Mouse (Mus musculus): ENCODE results near the gene Chchd2. TPM values are rescaled to one million over a fixed set of nuclear protein-coding genes. Genes with fewer than 3 reads are reported as not detected.

Gene Chchd2
- polyA plus RNA-seq, 1 experiment from 2014 or later, result 871 TPM

DNA sequence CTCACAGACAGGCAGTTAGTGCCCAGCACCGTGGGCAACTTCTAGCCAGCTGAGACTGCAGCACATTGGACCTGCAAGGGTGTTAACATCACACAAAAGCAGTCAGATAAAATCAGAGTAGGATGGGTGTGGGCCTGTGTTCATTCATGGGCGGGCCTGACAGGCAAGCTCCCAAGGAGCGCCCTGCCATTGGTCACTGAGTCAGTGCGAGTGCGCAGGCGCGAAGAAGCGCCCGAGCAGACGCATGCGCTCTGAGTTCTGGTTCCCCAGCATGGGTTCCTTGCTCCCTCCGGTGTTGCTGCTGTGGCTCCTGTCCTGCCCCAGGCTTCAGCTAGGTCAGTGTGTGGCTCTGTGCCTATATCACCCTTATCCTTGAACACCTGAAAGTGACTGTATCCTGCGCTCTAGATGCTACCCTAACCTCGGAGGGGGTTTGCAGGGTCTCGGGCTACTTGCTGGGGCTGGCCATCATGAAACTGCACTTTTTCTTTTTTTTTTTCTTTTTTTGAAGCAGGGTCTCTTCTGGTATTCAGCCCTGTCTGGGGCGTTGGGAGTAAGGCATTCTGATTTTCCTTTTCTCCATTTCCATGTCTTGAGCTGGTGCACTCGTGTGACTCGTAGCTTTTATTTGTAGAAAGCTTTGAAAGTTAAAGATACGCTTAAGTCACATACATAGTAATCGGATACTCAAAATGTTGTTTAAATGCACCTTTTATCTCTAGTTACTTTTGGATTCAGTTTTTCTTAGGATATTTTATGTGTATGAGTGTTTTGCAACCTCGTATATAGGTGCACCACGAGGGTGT is 40.3 kb downstream of the Chchd2 start, which contains the start of gene Sumf2:
Gene Sumf2 (plus strand): TSS at position 235 of the 806 bp plus-strand sequence.
- Histone ChIP-seq H3K4me2 (peak within 1 kb of the TSS; percentile 73), H3K9me3 (replicated peaks; ENCODE audit: control insufficient read depth, low read length) (no peaks in the 10 kb centered on the region), H3K27ac (ENCODE audit: low read depth, low read length) (peak within 1 kb of the TSS; percentile 62), H3K27me3 (ENCODE audit: control insufficient read depth, insufficient read depth, low read length) (no peaks in the 10 kb centered on the region), H3K36me3 (ENCODE audit: control insufficient read depth, insufficient read depth, low read length) (peaks cover 12% of the 10 kb centered on the region), H3K9ac (ENCODE audit: low read depth, low read length) (peak within 1 kb of the TSS; percentile 73), H3K4me3 (ENCODE audit: low read depth, low read length) (peak within 1 kb of the TSS; percentile 60), H3K4me1 (ENCODE audit: control insufficient read depth, insufficient read depth, low read length) (peaks cover 11% of the 10 kb centered on the region)
- ATAC-seq (replicated peaks; ENCODE audit: insufficient number of reproducible peaks, low FRiP score, low TSS enrichment), result peak; percentile 96
- 10% methylated on average over 22 of the region's 22 CpGs for WGBS (ENCODE audit: insufficient replicate concordance)

DNA sequence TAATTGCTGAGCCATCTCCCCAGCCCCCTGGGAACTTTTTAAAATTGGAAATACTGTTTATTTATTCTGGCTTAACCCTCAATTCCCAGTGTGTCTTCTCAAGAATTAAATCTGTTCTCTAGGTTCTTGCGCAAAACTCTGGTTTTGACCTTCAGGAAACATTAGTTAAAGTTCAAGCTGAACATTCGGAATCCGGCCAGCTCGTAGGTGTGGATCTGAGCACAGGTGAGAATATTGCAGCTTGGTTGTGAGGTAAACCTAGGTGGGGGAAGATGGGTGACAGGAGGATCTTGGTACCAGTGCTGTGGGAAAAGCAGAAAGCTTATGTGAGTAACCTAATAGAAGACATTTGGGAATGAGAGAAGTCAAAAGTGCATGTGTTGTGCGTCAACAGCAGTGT is 42.4 kb downstream of the Chchd2 start:
- Histone ChIP-seq H3K27ac (ENCODE audit: low read depth, low read length) (no peak overlapping the region), H3K4me3 (ENCODE audit: low read depth, low read length) (no peak overlapping the region), H3K9me3 (replicated peaks; ENCODE audit: control insufficient read depth, low read length) (no peaks in the 10 kb centered on the region), H3K9ac (ENCODE audit: low read depth, low read length) (no peak overlapping the region), H3K4me2 (no peak overlapping the region), H3K4me1 (ENCODE audit: control insufficient read depth, insufficient read depth, low read length) (peaks cover 11% of the 10 kb centered on the region), H3K27me3 (ENCODE audit: control insufficient read depth, insufficient read depth, low read length) (no peaks in the 10 kb centered on the region), H3K36me3 (ENCODE audit: control insufficient read depth, insufficient read depth, low read length) (peaks cover 12% of the 10 kb centered on the region)
- WGBS (ENCODE audit: insufficient replicate concordance), result 94% methylated on average over 5 of the region's 5 CpGs
- no peak for ATAC-seq (replicated peaks; ENCODE audit: insufficient number of reproducible peaks, low FRiP score, low TSS enrichment)

Other genes starting within 250 kb of the Chchd2 start
- gene Zfp11, start 217.4 kb downstream of the Chchd2 start, polyA plus RNA-seq (2014; fragmentation: Nextera tagmentation; extraction: Ambion mirVana), result 3.4 and 3.7 TPM in 2 replicates
- not detected in 2 replicates for gene Sept14, start 179.0 kb downstream of the Chchd2 start, polyA plus RNA-seq (2014; fragmentation: Nextera tagmentation; extraction: Ambion mirVana)
- gene Mrps17, start 172.0 kb downstream of the Chchd2 start, polyA plus RNA-seq (2014; fragmentation: Nextera tagmentation; extraction: Ambion mirVana), result 167 and 169 TPM in 2 replicates
- 233 and 237 TPM in 2 replicates for gene Nipsnap2, start 162.4 kb downstream of the Chchd2 start, polyA plus RNA-seq (2014; fragmentation: Nextera tagmentation; extraction: Ambion mirVana)
- gene Psph, start 100.0 kb downstream of the Chchd2 start, polyA plus RNA-seq (2014; fragmentation: Nextera tagmentation; extraction: Ambion mirVana), result 33.1 and 34.9 TPM in 2 replicates
- 35.6 and 37.3 TPM in 2 replicates for gene Sumf2, start 40.5 kb downstream of the Chchd2 start, polyA plus RNA-seq (2014; fragmentation: Nextera tagmentation; extraction: Ambion mirVana)
- gene Zbed5, start 8.3 kb upstream of the Chchd2 start, polyA plus RNA-seq (2014; fragmentation: Nextera tagmentation; extraction: Ambion mirVana), result 4.8 and 5.8 TPM in 2 replicates
- 0.32 and 0.42 TPM in 2 replicates for gene Phkg1, start 11.1 kb upstream of the Chchd2 start, polyA plus RNA-seq (2014; fragmentation: Nextera tagmentation; extraction: Ambion mirVana)
- gene Nupr1l, start 21.1 kb upstream of the Chchd2 start, polyA plus RNA-seq (2014; fragmentation: Nextera tagmentation; extraction: Ambion mirVana), result 1.0 and 2.4 TPM in 2 replicates
- gene Vkorc1l1, start 54.5 kb upstream of the Chchd2 start, polyA plus RNA-seq (2014; fragmentation: Nextera tagmentation; extraction: Ambion mirVana), result 16.3 and 16.7 TPM in 2 replicates
- 50.2 and 62.8 TPM in 2 replicates for gene Gusb, start 115.6 kb upstream of the Chchd2 start, polyA plus RNA-seq (2014; fragmentation: Nextera tagmentation; extraction: Ambion mirVana)
- 18.2 and 18.6 TPM in 2 replicates for gene Asl, start 141.8 kb upstream of the Chchd2 start, polyA plus RNA-seq (2014; fragmentation: Nextera tagmentation; extraction: Ambion mirVana)
- gene Crcp, start 141.8 kb upstream of the Chchd2 start, polyA plus RNA-seq (2014; fragmentation: Nextera tagmentation; extraction: Ambion mirVana), result 21.0 and 22.1 TPM in 2 replicates
- gene Tpst1, start 185.9 kb upstream of the Chchd2 start, polyA plus RNA-seq (2014; fragmentation: Nextera tagmentation; extraction: Ambion mirVana), result 28.1 and 28.8 TPM in 2 replicates

Measured in heart, embryonic 11.5 days (tissue).